Mouse (Mus musculus) cortical plate, adult 2 months (tissue): Measurements from ENCODE around the gene Sertad4. TPM values are rescaled to one million over a fixed set of nuclear protein-coding genes. Genes with fewer than 3 reads are reported as not detected.

Source experiments
- H3K27ac ChIP-seq: fragments of 200-500 bp; 2 replicates; pipeline ENCODE4 v1.5.1; 2012; ENCODE audit warnings: low read length, control low read depth, inconsistent platforms; ENCODE audit not compliant: insufficient read depth
- H3K4me1 ChIP-seq: fragments of 200-500 bp; 2 replicates; pipeline ENCODE4 v1.6.1; 2011; ENCODE audit warnings: low read length; ENCODE audit not compliant: control insufficient read depth, insufficient read depth
- H3K4me3 ChIP-seq: fragments of 200-500 bp; 2 replicates; pipeline ENCODE4 v1.5.1; 2011; ENCODE audit warnings: mild to moderate bottlenecking, low read length, control low read depth; ENCODE audit not compliant: insufficient read depth
- CTCF ChIP-seq: fragments of 200-500 bp; IDR thresholded peaks from 2 replicates; pipeline ENCODE4 v1.5.1; 2011; ENCODE audit warnings: mild to moderate bottlenecking, control low read depth, low read length; ENCODE audit not compliant: insufficient read depth; ENCODE audit errors: extremely low read depth
- POLR2A ChIP-seq: fragments of 200-500 bp; IDR thresholded peaks from 2 replicates; pipeline ENCODE4 v1.6.1; 2011; ENCODE audit warnings: mild to moderate bottlenecking, low read length, control low read depth; ENCODE audit not compliant: insufficient read depth; ENCODE audit errors: extremely low read depth
- polyA plus RNA-seq: library from polyadenylated mRNA; depleted of rRNA; stranded (reverse); fragments of >200 nt; gene quantifications from 2 replicates; pipeline ENCODE4 v1.2.3, GENCODE M21; 2012

Gene Sertad4
- polyA plus RNA-seq, 1 experiment: 12.5 TPM

DNA sequence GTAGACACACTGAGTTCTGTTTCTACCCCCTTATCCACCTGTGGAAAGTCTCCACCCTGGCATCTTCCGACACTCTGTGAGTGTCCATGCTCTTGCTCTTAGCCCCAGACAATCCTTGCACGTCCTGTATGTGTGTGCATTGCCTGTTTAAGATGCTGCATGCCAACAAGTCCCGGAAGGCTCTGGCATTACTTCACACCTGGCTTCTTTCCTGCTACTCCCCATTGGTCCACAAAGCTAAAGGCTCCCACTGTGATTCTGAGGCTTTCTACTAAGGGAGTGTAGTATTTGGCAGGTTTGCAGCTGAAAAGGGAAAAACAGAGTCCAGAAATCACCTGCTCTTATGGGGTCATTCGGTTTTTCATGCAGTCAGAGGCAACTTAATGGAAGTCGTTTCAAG is 17.3 kb upstream of the Sertad4 start:
- Histone ChIP-seq H3K4me1 (no peaks in the 10 kb centered on the region; the same call in 1 of the 2 replicates), H3K4me3 (no peak overlapping the region), H3K27ac (no peak overlapping the region)
- TF ChIP-seq CTCF (no peak), POLR2A (no peak)

GRCm38 (mm10) chr1:192869761-192870160 is 14.2 kb upstream of the Sertad4 start:
- H3K4me3 ChIP-seq: no peak overlapping the region
- no peak overlapping the region for H3K27ac ChIP-seq
- H3K4me1 ChIP-seq: no peaks in the 10 kb centered on the region; the same call in 1 of the 2 replicates
- TF ChIP-seq CTCF (no peak), POLR2A (no peak)

- no peak for TF ChIP-seq POLR2A
- TF ChIP-seq CTCF: no peak
Observed at GRCm38 (mm10) chr1:192864440-192864839, 8.9 kb upstream of the Sertad4 start.

GRCm38 (mm10) chr1:192861305-192861960 is 5.9 kb upstream of the Sertad4 start:
- Histone ChIP-seq H3K4me1 (no peaks in the 10 kb centered on the region; the same call in 1 of the 2 replicates), H3K4me3 (no peak overlapping the region), H3K27ac (no peak overlapping the region)
- TF ChIP-seq POLR2A (no peak), CTCF (no peak)

More at GRCm38 (mm10) chr1:192864440-192864839, 8.9 kb upstream of the Sertad4 start:
- no peaks in the 10 kb centered on the region; the same call in 1 of the 2 replicates for H3K4me1 ChIP-seq
- no peak overlapping the region for H3K27ac ChIP-seq
- no peak overlapping the region for H3K4me3 ChIP-seq

- TF ChIP-seq POLR2A (no peak), CTCF (no peak)
- no peak overlapping the region for H3K4me3 ChIP-seq
- no peaks in the 10 kb centered on the region; the same call in 1 of the 2 replicates for H3K4me1 ChIP-seq
- no peak overlapping the region for H3K27ac ChIP-seq
Observed at GRCm38 (mm10) chr1:192860273-192860672, 4.7 kb upstream of the Sertad4 start.

- TF ChIP-seq POLR2A (no peak), CTCF (no peak)
- Histone ChIP-seq H3K4me1 (peaks cover 2% of the 10 kb centered on the region; the same call in 1 of the 2 replicates), H3K27ac (no peak overlapping the region), H3K4me3 (no peak overlapping the region)
Observed at GRCm38 (mm10) chr1:192857582-192857981, 2.0 kb upstream of the Sertad4 start.

GRCm38 (mm10) chr1:192856931-192857330 is 1.4 kb upstream of the Sertad4 start:
- Histone ChIP-seq H3K4me1 (peaks cover 2% of the 10 kb centered on the region; the same call in 1 of the 2 replicates), H3K4me3 (no peak overlapping the region), H3K27ac (no peak overlapping the region)
- TF ChIP-seq POLR2A (no peak), CTCF (no peak)

- Histone ChIP-seq H3K4me1 (peaks cover 2% of the 10 kb centered on the region; the same call in 1 of the 2 replicates), H3K27ac (no peak overlapping the region), H3K4me3 (no peak overlapping the region; the same call in 1 of the 2 replicates)
- TF ChIP-seq CTCF: no peak
- no peak for TF ChIP-seq POLR2A
Observed at GRCm38 (mm10) chr1:192856411-192856810, 855 bp upstream of the Sertad4 start.

- Histone ChIP-seq H3K4me3 (peak overlapping the region; percentile 79), H3K4me1 (peaks cover 2% of the 10 kb centered on the region; the same call in 1 of the 2 replicates), H3K27ac (peak overlapping the region; percentile 92)
- TF ChIP-seq CTCF: no peak
- TF ChIP-seq POLR2A: no peak
Observed at GRCm38 (mm10) chr1:192854819-192855271, 711 bp downstream of the Sertad4 start.
